Comparison of ENCODE assay signal across 8 mouse cellular contexts in genomic region chr6:3509782-3510181, GRCm38 (mm10). TPM values are rescaled to one million over a fixed set of nuclear protein-coding genes. Genes with fewer than 3 reads are reported as not detected.
DNase-seq lines count a peak whose midpoint lies in the region; ATAC-seq and TF ChIP-seq lines count a peak whose summit lies in the region.

No protein-coding gene starts in this region.

- no peak overlapping the region for H3K9ac ChIP-seq in heart, adult 2 months (ENCODE audit: low read depth, low read length)
- H3K9ac ChIP-seq in intestine, embryonic 14.5 days (ENCODE audit: low read length), result no peak overlapping the region

- no peak for TF ChIP-seq POLR2A in heart, adult 2 months (IDR thresholded peaks at IDR 0.05; ENCODE audit: insufficient read depth, low read depth, low read length)

- intact Hi-C loops in heart, adult 2 months (cut with DNase I), result loop anchor here (5.0 kb wide), 1 partner anchor 1038 kb away; no protein-coding TSS in a partner anchor
- intact Hi-C loops in heart, postnatal 14 days (cut with DNase I), result loop anchor here (2.0 to 10.0 kb wide), 3 partner anchors 115 to 1035 kb away; no protein-coding TSS in a partner anchor

- no peak overlapping the region for H3K4me2 ChIP-seq in intestine, embryonic 14.5 days (ENCODE audit: low read length)

- H3K4me1 ChIP-seq in heart, adult 2 months (ENCODE audit: control insufficient read depth, insufficient read depth, low read length), result no peaks in the 10 kb centered on the region
- H3K4me1 ChIP-seq in intestine, embryonic 14.5 days (replicated peaks; ENCODE audit: control insufficient read depth, insufficient read depth, low read length), result no peaks in the 10 kb centered on the region

- peaks cover 2% of the 10 kb centered on the region; the same call in 1 of the 2 replicates for H3K79me2 ChIP-seq in heart, adult 2 months (replicated peaks; ENCODE audit: control insufficient read depth, insufficient read depth, low read length)

- no peak for TF ChIP-seq EP300 in heart, adult 2 months (IDR thresholded peaks at IDR 0.05; ENCODE audit: insufficient read depth, low read depth, low read length)

- 18% methylated on average over 2 of the region's 2 CpGs for WGBS in heart, adult 2 months
- WGBS in intestine, embryonic 14.5 days, result 16% methylated on average over 2 of the region's 2 CpGs

- no peak for DNase-seq in heart, adult 2 months
- no peak for DNase-seq in heart, postnatal 14 days
- DNase-seq in 416B (ENCODE audit: low read depth), result peak; percentile 84
- peak; percentile 84 for DNase-seq in brain, adult 2 months (ENCODE audit: low read depth, low spot score)
- no peak for DNase-seq in intestine, embryonic 14.5 days (ENCODE audit: low spot score)
- peak; percentile 41 for DNase-seq in retina, postnatal 7 days (ENCODE audit: low read depth, low spot score)
- DNase-seq in urinary bladder, postnatal 10 days (ENCODE audit: low spot score), result no peak
- DNase-seq in thymus, postnatal 25 days, result no peak

- ATAC-seq in intestine, embryonic 14.5 days (replicated peaks; ENCODE audit: low FRiP score, low TSS enrichment, low read depth), result 0 out of 2 replicates have a peak, but pooled peaks have one; percentile 53

- H3K27me3 ChIP-seq in heart, adult 2 months (ENCODE audit: control insufficient read depth, insufficient read depth, low read length), result no peaks in the 10 kb centered on the region
- H3K27me3 ChIP-seq in intestine, embryonic 14.5 days (replicated peaks; ENCODE audit: control insufficient read depth, insufficient read depth, low read length), result no peaks in the 10 kb centered on the region

- no peak overlapping the region for H3K27ac ChIP-seq in heart, adult 2 months
- no peak overlapping the region for H3K27ac ChIP-seq in intestine, embryonic 14.5 days (ENCODE audit: low read depth)

- H3K36me3 ChIP-seq in heart, adult 2 months (ENCODE audit: control insufficient read depth, insufficient read depth, low read length), result no peaks in the 10 kb centered on the region
- H3K36me3 ChIP-seq in intestine, embryonic 14.5 days (ENCODE audit: control insufficient read depth, insufficient read depth, low read length), result 0 out of 2 replicates have a peak, but pooled peaks cover 3% of the 10 kb centered on the region

- peak; percentile 90 for TF ChIP-seq CTCF in heart, adult 2 months (IDR thresholded peaks at IDR 0.05)

- H3K9me3 ChIP-seq in intestine, embryonic 14.5 days (ENCODE audit: control insufficient read depth, low read length), result no peaks in the 10 kb centered on the region

- H3K4me3 ChIP-seq in heart, adult 2 months, result no peak overlapping the region
- no peak overlapping the region for H3K4me3 ChIP-seq in intestine, embryonic 14.5 days (ENCODE audit: low read depth, low read length)

RNA-seq across cellular contexts. Expression of gene Vps50, which starts 11.6 kb away (rescaled TPM):
- total RNA-seq in heart, adult 2 months (2021), result 10 to 100 TPM; 13.9 to 14.8 TPM
- polyA plus RNA-seq in heart, adult 2 months (2012; rRNA removed), result 3.2 and 5.6 TPM in 2 replicates
- 10 to 100 TPM; 14.3 to 15.4 TPM for total RNA-seq in heart, postnatal 14 days (2021)
- 32.8 and 33.1 TPM in 2 replicates for polyA plus RNA-seq in intestine, embryonic 14.5 days (2014; fragmentation: Nextera tagmentation; extraction: Ambion mirVana)

RNA-seq across cellular contexts. Expression of gene Hepacam2, which starts 11.7 kb away (rescaled TPM):
- total RNA-seq in heart, adult 2 months (2021), result under 1 TPM; 0.16 to 0.34 TPM
- polyA plus RNA-seq in heart, adult 2 months (2012; rRNA removed), result 0.74 and 1.2 TPM in 2 replicates
- not detected for total RNA-seq in heart, postnatal 14 days (2021)
- 5.4 and 8.2 TPM in 2 replicates for polyA plus RNA-seq in intestine, embryonic 14.5 days (2014; fragmentation: Nextera tagmentation; extraction: Ambion mirVana)

Comparison
In these comparisons a context has a peak if more than half of its experiments do, and no peak if none do; other contexts are left out.
1. DNase-seq: peak in 416B (single experiment), brain, adult 2 months (single experiment) and retina, postnatal 7 days (single experiment); none in heart, adult 2 months (0 of 2), heart, postnatal 14 days (0 of 2), intestine, embryonic 14.5 days (single experiment), urinary bladder, postnatal 10 days (single experiment) and thymus, postnatal 25 days (single experiment).